Mouse (Mus musculus) neural tube, embryonic 12.5 days (tissue): ENCODE data around the gene Cnot4. TPM values are rescaled to one million over a fixed set of nuclear protein-coding genes. Genes with fewer than 3 reads are reported as not detected.

Experiments used
- ATAC-seq: fragments of 200-750 bp; cut with Nextera tagmentation; 2 replicates; pipeline ENCODE4 v1.8.0; 2017; ENCODE audit warnings: low read depth, mild to moderate bottlenecking, moderate TSS enrichment, moderate library complexity; ENCODE audit not compliant: low FRiP score
- H3K27ac ChIP-seq: fragments of 300-500 bp; sonication (generic); 2 replicates; pipeline ENCODE4 v1.5.1; 2016
- H3K27me3 ChIP-seq: fragments of 300-500 bp; sonication (generic); replicated peaks from 2 replicates; pipeline ENCODE4 v1.6.1; 2016; ENCODE audit warnings: mild to moderate bottlenecking
- H3K36me3 ChIP-seq: fragments of 300-500 bp; sonication (generic); 2 replicates; pipeline ENCODE4 v1.6.1; 2016; ENCODE audit warnings: mild to moderate bottlenecking
- H3K4me1 ChIP-seq: fragments of 300-500 bp; sonication (generic); 2 replicates; pipeline ENCODE4 v1.6.1; 2016
- H3K4me2 ChIP-seq: fragments of 300-500 bp; sonication (generic); replicated peaks from 2 replicates; pipeline ENCODE4 v1.6.1; 2016; ENCODE audit warnings: mild to moderate bottlenecking
- H3K4me3 ChIP-seq: fragments of 300-500 bp; sonication (generic); 2 replicates; pipeline ENCODE4 v1.5.1; 2016
- H3K9ac ChIP-seq: fragments of 300-500 bp; sonication (generic); 2 replicates; pipeline ENCODE4 v1.6.1; 2016; ENCODE audit warnings: mild to moderate bottlenecking
- H3K9me3 ChIP-seq: fragments of 300-500 bp; sonication (generic); 2 replicates; pipeline ENCODE4 v1.6.1; 2016; ENCODE audit warnings: mild to moderate bottlenecking
- WGBS: fragments of 180-500 bp; shearing (Covaris S2); methylation state at CpG from one replicate; pipeline ENCODE4 v1.1.7; 2016; 5-methylcytosine and 5-hydroxymethylcytosine counted together
- polyA plus RNA-seq: library from polyadenylated mRNA; unstranded; fragments of >200 nt; fragmentation: Nextera tagmentation; extraction: Ambion mirVana; gene quantifications from 2 replicates; pipeline ENCODE4 v1.2.1, GENCODE M21; 2016

Cnot4 gene
- polyA plus RNA-seq, 1 experiment from 2014 or later: 33.1 TPM

- Histone ChIP-seq H3K4me3 (no peak within 1 kb of the TSS), H3K27me3 (no peaks in the 10 kb centered on the region), H3K36me3 (no peaks in the 10 kb centered on the region), H3K27ac (no peak within 1 kb of the TSS), H3K4me1 (peaks cover 12% of the 10 kb centered on the region), H3K9me3 (no peaks in the 10 kb centered on the region), H3K4me2 (peak within 1 kb of the TSS; percentile 49), H3K9ac (no peak within 1 kb of the TSS)
- WGBS: 10% methylated on average over 20 of the region's 20 CpGs
- peak; percentile 25; the same call in 1 of the 2 replicates for ATAC-seq
Observed at GRCm38 (mm10) chr6:34988081-34988761, 145.3 kb downstream of the Cnot4 start, which contains the start of gene Slc23a4. Gene Slc23a4, minus strand, starts transcription at chr6:34988404.

DNA sequence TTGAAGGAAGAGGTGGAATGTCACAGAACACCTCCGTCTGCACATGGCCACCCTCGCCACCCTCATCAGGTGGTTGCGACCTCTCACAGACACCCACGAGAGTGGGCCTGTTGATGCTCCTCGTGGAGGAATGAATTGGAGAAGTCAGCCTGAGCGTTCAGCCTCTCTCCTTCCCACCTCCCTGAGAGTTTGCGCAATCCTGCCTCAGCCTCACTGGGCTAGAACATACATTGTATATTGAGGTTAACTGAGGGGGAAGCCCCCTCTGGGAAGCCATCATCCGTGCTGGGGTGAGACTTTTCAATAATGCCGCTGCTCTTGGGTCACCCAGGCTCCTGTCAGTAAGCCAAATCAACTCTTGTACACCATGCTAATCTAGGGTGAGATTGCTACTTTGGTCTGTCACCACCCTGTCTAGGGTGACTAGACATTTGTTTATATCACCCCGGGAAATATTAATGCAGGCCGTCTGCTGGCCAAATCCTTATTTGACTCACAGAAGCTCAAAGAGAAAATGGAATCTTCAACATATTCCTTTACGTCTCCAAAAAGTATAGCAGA, 146.4 kb downstream of the Cnot4 start:
- Histone ChIP-seq H3K4me3 (no peak overlapping the region), H3K4me1 (peaks cover 12% of the 10 kb centered on the region), H3K36me3 (no peaks in the 10 kb centered on the region), H3K9ac (no peak overlapping the region), H3K27me3 (no peaks in the 10 kb centered on the region), H3K4me2 (no peak overlapping the region), H3K9me3 (no peaks in the 10 kb centered on the region), H3K27ac (no peak overlapping the region)
- ATAC-seq: no peak
- WGBS: 91% methylated on average over 12 of the region's 12 CpGs

GRCm38 (mm10) chr6:34980661-34981060, 152.9 kb downstream of the Cnot4 start:
- WGBS: 65% methylated on average over 9 of the region's 9 CpGs

GRCm38 (mm10) chr6:34979291-34979690, 154.2 kb downstream of the Cnot4 start:
- Histone ChIP-seq H3K27me3 (no peaks in the 10 kb centered on the region), H3K4me3 (no peak overlapping the region), H3K27ac (no peak overlapping the region)

More at GRCm38 (mm10) chr6:34980661-34981060, 152.9 kb downstream of the Cnot4 start:
- no peak overlapping the region for H3K27ac ChIP-seq
- no peaks in the 10 kb centered on the region for H3K4me1 ChIP-seq
- no peak overlapping the region for H3K4me2 ChIP-seq
- H3K9me3 ChIP-seq: no peaks in the 10 kb centered on the region
- no peak for ATAC-seq
- no peaks in the 10 kb centered on the region for H3K27me3 ChIP-seq
- H3K9ac ChIP-seq: no peak overlapping the region
- no peak overlapping the region for H3K4me3 ChIP-seq
- no peaks in the 10 kb centered on the region for H3K36me3 ChIP-seq

More at GRCm38 (mm10) chr6:34979291-34979690, 154.2 kb downstream of the Cnot4 start:
- no peaks in the 10 kb centered on the region for H3K4me1 ChIP-seq
- no peak for ATAC-seq
- 77% methylated on average over 3 of the region's 3 CpGs for WGBS
- no peak overlapping the region for H3K9ac ChIP-seq
- no peaks in the 10 kb centered on the region for H3K36me3 ChIP-seq
- H3K4me2 ChIP-seq: no peak overlapping the region
- H3K9me3 ChIP-seq: no peaks in the 10 kb centered on the region

Other genes starting within 250 kb of the Cnot4 start
- gene Wdr91, start 222.8 kb downstream of the Cnot4 start, polyA plus RNA-seq: 13.1 and 14.0 TPM in 2 replicates
- not detected in 2 replicates for gene Stra8, start 213.6 kb downstream of the Cnot4 start, polyA plus RNA-seq
- gene Slc23a4, start 145.3 kb downstream of the Cnot4 start, polyA plus RNA-seq: 0.55 and 0.67 TPM in 2 replicates
- gene Nup205, start 43.7 kb upstream of the Cnot4 start, polyA plus RNA-seq: 32.6 and 37.0 TPM in 2 replicates
- gene Slc13a4, start 174.4 kb upstream of the Cnot4 start, polyA plus RNA-seq: 0.34 and 0.38 TPM in 2 replicates
- gene Fam180a, start 192.4 kb upstream of the Cnot4 start, polyA plus RNA-seq: not detected in 2 replicates